Mouse (Mus musculus) midbrain, embryonic 16.5 days (tissue): ENCODE measurements around the gene Sprr2e. TPM values are rescaled to one million over a fixed set of nuclear protein-coding genes. Genes with fewer than 3 reads are reported as not detected.

Experiments
- ATAC-seq: fragments of 200-750 bp; cut with Nextera tagmentation; 2 replicates; pipeline ENCODE4 v1.8.0; 2017; ENCODE audit warnings: moderate TSS enrichment
- H3K27ac ChIP-seq: fragments of 300-500 bp; sonication (generic); 2 replicates; pipeline ENCODE4 v1.5.1; 2014; ENCODE audit warnings: mild to moderate bottlenecking, low read length, mixed read lengths
- H3K27me3 ChIP-seq: fragments of 300-500 bp; sonication (generic); 2 replicates; pipeline ENCODE4 v1.6.1; 2014; ENCODE audit warnings: low read depth, low read length, mixed read lengths; ENCODE audit not compliant: control insufficient read depth, insufficient read depth
- H3K36me3 ChIP-seq: fragments of 300-500 bp; sonication (generic); 2 replicates; pipeline ENCODE4 v1.6.1; 2014; ENCODE audit warnings: mild to moderate bottlenecking, low read length, moderate library complexity, mixed read lengths; ENCODE audit not compliant: control insufficient read depth, insufficient read depth
- H3K4me1 ChIP-seq: fragments of 300-500 bp; sonication (generic); 2 replicates; pipeline ENCODE4 v1.6.1; 2014; ENCODE audit warnings: mild to moderate bottlenecking, low read length, mixed read lengths; ENCODE audit not compliant: control insufficient read depth, insufficient read depth
- H3K4me2 ChIP-seq: fragments of 300-500 bp; sonication (generic); 2 replicates; pipeline ENCODE4 v1.6.1; 2014; ENCODE audit warnings: mild to moderate bottlenecking, low read length, mixed read lengths
- H3K4me3 ChIP-seq: fragments of 300-500 bp; sonication (generic); 2 replicates; pipeline ENCODE4 v1.5.1; 2014; ENCODE audit warnings: low read depth, mild to moderate bottlenecking, low read length, moderate library complexity, mixed read lengths
- H3K9ac ChIP-seq: fragments of 300-500 bp; sonication (generic); 2 replicates; pipeline ENCODE4 v1.6.1; 2014; ENCODE audit warnings: low read depth, low read length, mixed read lengths
- H3K9me3 ChIP-seq: fragments of 300-500 bp; sonication (generic); replicated peaks from 2 replicates; pipeline ENCODE4 v1.6.1; 2014; ENCODE audit warnings: mild to moderate bottlenecking, low read length, mixed read lengths; ENCODE audit not compliant: control insufficient read depth, poor library complexity, severe bottlenecking
- WGBS: fragments of 180-500 bp; shearing (Covaris S2); extraction: QIAGEN DNeasy Blood & Tissue Kit; methylation state at CpG from one replicate; pipeline ENCODE4 v1.1.7; 2014; 5-methylcytosine and 5-hydroxymethylcytosine counted together
- polyA plus RNA-seq: library from polyadenylated mRNA; unstranded; fragments of >200 nt; fragmentation: Nextera tagmentation; extraction: Ambion mirVana; gene quantifications from 2 replicates; pipeline ENCODE4 v1.2.1, GENCODE M21; 2015

Gene Sprr2e
- polyA plus RNA-seq, 1 experiment from 2014 or later, result not detected

DNA sequence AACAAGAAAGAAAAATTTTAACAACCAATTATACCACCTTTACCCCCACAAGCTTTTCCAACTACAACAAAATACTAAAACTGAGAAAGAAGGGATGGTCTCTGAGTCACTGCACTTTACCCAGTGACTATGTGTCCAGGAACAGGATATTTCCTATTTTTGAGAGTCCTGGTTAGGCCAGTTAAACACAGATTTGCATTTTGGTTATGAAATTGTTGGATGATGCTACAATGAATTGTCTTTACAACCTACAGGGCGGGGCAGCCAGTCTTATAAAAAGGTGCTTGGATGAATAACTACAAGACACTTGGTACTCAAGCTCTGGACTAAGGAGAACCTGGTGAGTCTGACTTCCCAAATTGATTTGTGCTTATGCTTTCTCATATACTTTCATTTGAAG is 33.4 kb downstream of the Sprr2e start, which contains the start of gene Sprr2h:
Sprr2h (plus strand) TSS at position 301 of the 400 bp plus-strand sequence.
- Histone ChIP-seq H3K27ac (no peak within 1 kb of the TSS), H3K9ac (no peak within 1 kb of the TSS), H3K4me1 (no peaks in the 10 kb centered on the region), H3K4me3 (no peak within 1 kb of the TSS), H3K9me3 (no peaks in the 10 kb centered on the region), H3K36me3 (no peaks in the 10 kb centered on the region), H3K4me2 (no peak within 1 kb of the TSS), H3K27me3 (no peaks in the 10 kb centered on the region)
- no peak for ATAC-seq
- 94% methylated on average over 1 of the region's 1 CpGs for WGBS

DNA sequence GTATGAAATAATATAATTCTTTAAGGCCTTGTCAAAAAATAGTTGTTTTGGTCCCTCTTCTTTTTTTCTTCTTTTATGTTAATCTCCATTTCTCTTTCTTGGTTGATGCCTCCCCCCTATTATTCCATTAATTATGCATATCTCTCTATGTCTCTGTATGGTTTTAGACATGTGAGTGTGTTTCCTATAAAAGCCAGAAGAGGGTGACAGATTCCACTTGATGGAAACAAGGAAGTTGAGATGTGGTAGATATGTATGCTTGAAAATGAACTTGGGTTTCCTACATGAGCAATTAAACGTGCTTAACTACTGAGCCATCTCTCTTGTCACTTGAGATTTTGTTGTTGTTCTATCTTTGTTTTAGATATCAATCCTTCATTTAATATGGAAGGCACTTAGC is 42.4 kb downstream of the Sprr2e start:
- 52% methylated on average over 1 of the region's 1 CpGs for WGBS
- ATAC-seq, result no peak

More for the DNA sequence above, 42.4 kb downstream of the Sprr2e start:
- H3K27ac ChIP-seq, result no peak overlapping the region
- no peaks in the 10 kb centered on the region for H3K36me3 ChIP-seq
- no peak overlapping the region for H3K9ac ChIP-seq
- H3K27me3 ChIP-seq, result no peaks in the 10 kb centered on the region
- H3K9me3 ChIP-seq, result no peaks in the 10 kb centered on the region
- H3K4me2 ChIP-seq, result no peak overlapping the region
- no peaks in the 10 kb centered on the region for H3K4me1 ChIP-seq
- H3K4me3 ChIP-seq, result no peak overlapping the region

Other genes starting within 250 kb of the Sprr2e start
- gene Prr9, start 228.2 kb upstream of the Sprr2e start, polyA plus RNA-seq, result not detected in 2 replicates
- gene Lelp1, start 209.4 kb upstream of the Sprr2e start, polyA plus RNA-seq, result not detected in 2 replicates
- gene Sprr2a1, start 136.3 kb upstream of the Sprr2e start, polyA plus RNA-seq, result not detected in 2 replicates
- 0.09 TPM in 1 of 2 replicates, not detected in the other for gene Sprr2a2, start 136.2 kb upstream of the Sprr2e start, polyA plus RNA-seq
- not detected in 2 replicates for gene Sprr2a3, start 66.7 kb upstream of the Sprr2e start, polyA plus RNA-seq
- gene Sprr2b, start 35.5 kb upstream of the Sprr2e start, polyA plus RNA-seq, result not detected in 2 replicates
- gene Sprr2d, start 13.0 kb upstream of the Sprr2e start, polyA plus RNA-seq, result not detected in 2 replicates
- not detected in 2 replicates for gene Sprr2f, start 13.0 kb downstream of the Sprr2e start, polyA plus RNA-seq
- gene Sprr2h, start 33.5 kb downstream of the Sprr2e start, polyA plus RNA-seq, result not detected in 2 replicates
- gene Sprr2i, start 55.8 kb downstream of the Sprr2e start, polyA plus RNA-seq, result not detected in 2 replicates
- not detected in 2 replicates for gene Sprr2j-ps, start 65.9 kb downstream of the Sprr2e start, polyA plus RNA-seq
- gene Gm9774, start 77.3 kb downstream of the Sprr2e start, polyA plus RNA-seq, result 7.5 and 8.9 TPM in 2 replicates
- not detected in 2 replicates for gene Sprr2k, start 80.4 kb downstream of the Sprr2e start, polyA plus RNA-seq
- not detected in 2 replicates for gene Sprr1b, start 86.6 kb downstream of the Sprr2e start, polyA plus RNA-seq
- gene Sprr3, start 106.6 kb downstream of the Sprr2e start, polyA plus RNA-seq, result not detected in 2 replicates
- 0.24 TPM in 1 of 2 replicates, not detected in the other for gene Sprr1a, start 133.8 kb downstream of the Sprr2e start, polyA plus RNA-seq
- gene Sprr4, start 148.3 kb downstream of the Sprr2e start, polyA plus RNA-seq, result not detected in 2 replicates
- not detected in 2 replicates for gene 2310046K23Rik, start 182.4 kb downstream of the Sprr2e start, polyA plus RNA-seq
- not detected in 2 replicates for gene Ivl, start 221.6 kb downstream of the Sprr2e start, polyA plus RNA-seq
- not detected in 2 replicates for gene Smcp, start 236.9 kb downstream of the Sprr2e start, polyA plus RNA-seq